Mouse (Mus musculus): ENCODE measurements around the gene Aurkb. TPM values are rescaled to one million over a fixed set of nuclear protein-coding genes. Genes with fewer than 3 reads are reported as not detected.

The Aurkb gene
- polyA plus RNA-seq, 1 experiment, result 20.3 TPM

DNA sequence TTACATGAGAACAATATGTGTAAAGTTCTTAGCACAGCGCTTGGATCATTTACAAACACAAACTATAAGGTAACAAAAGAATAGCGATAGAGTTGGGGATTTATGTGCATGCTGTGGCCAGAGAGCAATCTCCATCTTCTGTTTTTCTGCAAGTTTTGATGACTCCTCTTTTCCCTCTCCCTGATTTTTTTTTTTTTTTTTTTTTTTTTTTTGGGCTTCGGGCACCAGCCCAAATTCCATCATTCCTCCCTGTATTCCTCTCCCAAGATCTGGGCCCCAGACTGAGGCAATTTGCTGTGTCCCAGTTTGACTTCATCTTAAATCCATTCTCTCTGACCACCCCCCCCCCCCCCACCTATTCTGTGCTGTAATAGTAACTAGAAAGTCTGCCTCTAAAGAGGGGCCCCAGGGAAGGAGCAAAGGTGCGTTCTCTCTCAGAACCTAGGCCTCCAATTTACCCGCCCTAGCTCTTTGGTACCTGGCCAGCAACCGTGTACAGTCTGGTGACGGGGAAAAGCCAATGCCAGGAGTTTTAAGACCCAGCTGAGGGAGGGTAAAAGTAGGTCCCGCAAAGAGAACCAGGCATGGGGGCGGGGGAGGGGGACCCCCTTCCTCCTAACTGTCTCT lies 51.0 kb downstream of the Aurkb start:
- peaks cover 86% of the 10 kb centered on the region for H3K4me1 ChIP-seq (ENCODE audit: control insufficient read depth)
- peaks cover 25% of the 10 kb centered on the region for H3K36me3 ChIP-seq (ENCODE audit: control insufficient read depth)
- H3K9me3 ChIP-seq (ENCODE audit: control insufficient read depth, low read length), result no peaks in the 10 kb centered on the region
- H3K27me3 ChIP-seq (ENCODE audit: control insufficient read depth), result no peaks in the 10 kb centered on the region
- TF ChIP-seq TAL1 (IDR thresholded peaks at IDR 0.05; ENCODE audit: low read length) (no peak), GATA1 (IDR thresholded peaks at IDR 0.05; ENCODE audit: low read length) (no peak)
- peak overlapping the region; percentile 65 for H3K4me3 ChIP-seq (replicated peaks)

DNA sequence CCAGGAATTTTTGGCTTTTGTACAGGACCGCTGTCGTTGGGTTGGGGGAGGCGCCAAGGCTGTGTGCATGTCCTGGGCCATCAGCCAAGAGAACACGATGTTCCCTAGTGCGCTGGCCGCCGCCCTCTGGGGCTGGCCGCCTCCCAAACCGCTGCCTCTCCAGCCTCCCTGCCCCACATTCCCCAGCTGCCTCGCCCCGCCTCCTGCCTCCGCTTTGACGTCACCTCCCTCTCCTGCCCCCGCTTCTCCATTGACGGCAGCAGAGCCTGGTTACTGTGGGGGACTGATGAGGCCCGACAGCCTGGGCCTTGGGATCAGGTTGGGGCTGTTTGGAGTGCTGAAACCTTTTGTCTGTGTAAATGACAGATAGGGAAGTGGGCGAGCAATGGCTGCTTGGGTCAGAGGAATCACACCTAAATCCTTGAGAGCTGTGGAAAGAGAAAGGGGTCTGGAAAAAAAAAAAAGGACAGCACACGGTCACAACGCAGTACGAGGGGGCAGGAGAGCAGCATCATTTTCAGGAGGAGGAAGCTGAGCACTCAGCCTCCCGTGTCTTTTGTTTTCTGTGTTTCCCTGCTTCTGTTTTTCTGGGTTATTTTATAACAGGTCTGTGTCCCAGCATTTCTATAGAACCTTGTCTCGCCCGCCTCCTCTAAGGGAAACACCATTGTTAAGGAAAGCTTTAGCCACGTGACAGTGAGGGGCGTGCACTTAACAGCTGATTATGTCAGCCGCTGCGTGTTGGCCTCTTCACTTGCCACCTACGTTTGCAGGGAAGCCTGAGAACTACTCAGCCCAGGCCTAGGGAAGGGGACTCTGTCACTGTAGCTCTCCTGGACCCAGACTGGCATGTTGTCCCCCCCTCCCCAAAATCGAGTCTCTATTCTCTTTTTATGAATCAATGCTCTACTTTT lies 51.8 kb downstream of the Aurkb start:
- TF ChIP-seq GATA1 (IDR thresholded peaks at IDR 0.05; ENCODE audit: low read length), result no peak
- no peak for TF ChIP-seq TAL1 (IDR thresholded peaks at IDR 0.05; ENCODE audit: low read length)
- Histone ChIP-seq H3K27me3 (ENCODE audit: control insufficient read depth) (no peaks in the 10 kb centered on the region), H3K9me3 (ENCODE audit: control insufficient read depth, low read length) (no peaks in the 10 kb centered on the region), H3K4me3 (replicated peaks) (peak overlapping the region; percentile 65), H3K36me3 (ENCODE audit: control insufficient read depth) (peaks cover 25% of the 10 kb centered on the region), H3K4me1 (ENCODE audit: control insufficient read depth) (peaks cover 79% of the 10 kb centered on the region)

GRCm38 (mm10) chr11:69098039-69098761 lies 52.8 kb downstream of the Aurkb start:
- peaks cover 28% of the 10 kb centered on the region for H3K36me3 ChIP-seq (ENCODE audit: control insufficient read depth)
- no peak for TF ChIP-seq GATA1 (IDR thresholded peaks at IDR 0.05; ENCODE audit: low read length)
- no peak for TF ChIP-seq TAL1 (IDR thresholded peaks at IDR 0.05; ENCODE audit: low read length)
- no peaks in the 10 kb centered on the region for H3K27me3 ChIP-seq (ENCODE audit: control insufficient read depth)
- no peaks in the 10 kb centered on the region for H3K9me3 ChIP-seq (ENCODE audit: control insufficient read depth, low read length)
- H3K4me3 ChIP-seq (replicated peaks), result peak overlapping the region; percentile 65
- peaks cover 73% of the 10 kb centered on the region for H3K4me1 ChIP-seq (ENCODE audit: control insufficient read depth)

DNA sequence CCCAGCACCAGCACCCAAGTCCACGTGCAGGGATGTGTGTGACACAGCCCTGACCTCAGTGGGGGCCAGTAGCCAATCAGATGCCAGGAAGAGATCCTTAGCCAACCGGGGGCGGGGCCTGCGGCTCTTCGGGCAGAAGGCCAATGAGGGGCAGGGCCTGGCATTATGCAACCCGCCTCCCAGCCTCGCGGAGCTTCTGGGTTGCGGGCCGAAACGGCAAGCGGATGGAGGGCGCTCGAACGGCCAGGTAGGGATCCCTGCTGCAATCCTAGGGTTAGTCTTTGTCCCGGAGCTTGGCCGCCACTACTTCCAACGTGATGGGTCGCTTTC lies 53.3 kb downstream of the Aurkb start:
- TF ChIP-seq GATA1 (IDR thresholded peaks at IDR 0.05; ENCODE audit: low read length) (no peak), TAL1 (IDR thresholded peaks at IDR 0.05; ENCODE audit: low read length) (no peak)
- H3K27me3 ChIP-seq (ENCODE audit: control insufficient read depth), result no peaks in the 10 kb centered on the region
- no peaks in the 10 kb centered on the region for H3K9me3 ChIP-seq (ENCODE audit: control insufficient read depth, low read length)
- peaks cover 33% of the 10 kb centered on the region for H3K36me3 ChIP-seq (ENCODE audit: control insufficient read depth)
- peaks cover 70% of the 10 kb centered on the region for H3K4me1 ChIP-seq (ENCODE audit: control insufficient read depth)
- peak overlapping the region; percentile 65 for H3K4me3 ChIP-seq (replicated peaks)

- TF ChIP-seq TAL1 (IDR thresholded peaks at IDR 0.05; ENCODE audit: low read length), result no peak
- TF ChIP-seq GATA1 (IDR thresholded peaks at IDR 0.05; ENCODE audit: low read length), result no peak
- H3K9me3 ChIP-seq (ENCODE audit: control insufficient read depth, low read length), result no peaks in the 10 kb centered on the region
- H3K4me1 ChIP-seq (ENCODE audit: control insufficient read depth), result peaks cover 65% of the 10 kb centered on the region
- H3K4me3 ChIP-seq (replicated peaks), result peak overlapping the region; percentile 65
- peaks cover 39% of the 10 kb centered on the region for H3K36me3 ChIP-seq (ENCODE audit: control insufficient read depth)
- no peaks in the 10 kb centered on the region for H3K27me3 ChIP-seq (ENCODE audit: control insufficient read depth)
Observed at GRCm38 (mm10) chr11:69099177-69099914, 53.9 kb downstream of the Aurkb start.

GRCm38 (mm10) chr11:69099915-69100345 lies 54.5 kb downstream of the Aurkb start:
- H3K27me3 ChIP-seq (ENCODE audit: control insufficient read depth), result no peaks in the 10 kb centered on the region
- TF ChIP-seq TAL1 (IDR thresholded peaks at IDR 0.05; ENCODE audit: low read length) (no peak), GATA1 (IDR thresholded peaks at IDR 0.05; ENCODE audit: low read length) (no peak)

DNA sequence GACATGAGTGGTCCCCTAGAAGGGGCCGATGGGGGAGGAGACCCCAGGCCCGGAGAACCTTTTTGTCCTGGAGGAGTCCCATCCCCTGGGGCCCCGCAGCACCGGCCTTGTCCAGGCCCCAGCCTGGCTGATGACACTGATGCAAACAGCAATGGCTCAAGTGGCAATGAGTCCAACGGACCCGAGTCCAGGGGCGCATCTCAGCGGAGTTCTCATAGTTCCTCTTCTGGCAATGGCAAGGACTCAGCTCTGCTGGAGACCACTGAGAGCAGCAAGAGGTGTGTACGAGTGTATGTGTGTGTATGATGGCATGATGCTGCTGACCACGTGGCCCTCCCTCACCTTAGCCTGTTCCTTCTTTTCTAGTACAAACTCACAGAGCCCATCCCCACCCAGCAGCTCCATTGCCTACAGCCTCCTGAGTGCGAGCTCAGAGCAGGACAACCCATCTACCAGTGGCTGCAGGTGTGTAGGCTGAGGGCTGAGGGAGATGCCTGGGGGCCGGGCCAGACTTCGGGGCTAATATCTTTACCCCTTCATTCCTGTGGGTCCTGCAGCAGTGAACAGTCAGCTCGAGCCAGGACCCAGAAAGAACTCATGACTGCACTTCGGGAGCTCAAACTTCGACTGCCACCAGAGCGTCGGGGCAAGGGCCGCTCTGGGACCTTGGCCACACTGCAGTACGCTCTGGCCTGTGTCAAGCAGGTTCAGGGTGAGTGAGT lies 55.4 kb downstream of the Aurkb start:
- peaks cover 50% of the 10 kb centered on the region for H3K4me1 ChIP-seq (ENCODE audit: control insufficient read depth)
- TF ChIP-seq GATA1 (IDR thresholded peaks at IDR 0.05; ENCODE audit: low read length), result no peak
- TF ChIP-seq TAL1 (IDR thresholded peaks at IDR 0.05; ENCODE audit: low read length), result no peak
- H3K4me3 ChIP-seq (replicated peaks), result peak overlapping the region; percentile 65
- no peaks in the 10 kb centered on the region for H3K9me3 ChIP-seq (ENCODE audit: control insufficient read depth, low read length)
- peaks cover 54% of the 10 kb centered on the region for H3K36me3 ChIP-seq (ENCODE audit: control insufficient read depth)
- H3K27me3 ChIP-seq (ENCODE audit: control insufficient read depth), result no peaks in the 10 kb centered on the region

More at GRCm38 (mm10) chr11:69099915-69100345, 54.5 kb downstream of the Aurkb start:
- peaks cover 59% of the 10 kb centered on the region for H3K4me1 ChIP-seq (ENCODE audit: control insufficient read depth)
- H3K9me3 ChIP-seq (ENCODE audit: control insufficient read depth, low read length), result no peaks in the 10 kb centered on the region
- peak overlapping the region; percentile 65 for H3K4me3 ChIP-seq (replicated peaks)
- peaks cover 45% of the 10 kb centered on the region for H3K36me3 ChIP-seq (ENCODE audit: control insufficient read depth)

Other genes with a start within 250 kb of the Aurkb start
- gene Ndel1, start 173.8 kb upstream of the Aurkb start, polyA plus RNA-seq (2012), result 6.3 and 6.6 TPM in 2 replicates
- 0.01 TPM in 1 of 2 replicates, not detected in the other for gene Rnf222, start 157.1 kb upstream of the Aurkb start, polyA plus RNA-seq (2012)
- gene Rpl26, start 144.1 kb upstream of the Aurkb start, polyA plus RNA-seq (2012), result 7.0 and 11.1 TPM in 2 replicates
- gene Odf4, start 118.6 kb upstream of the Aurkb start, polyA plus RNA-seq (2012), result not detected in 2 replicates
- gene Arhgef15, start 88.2 kb upstream of the Aurkb start, polyA plus RNA-seq (2012), result not detected in 2 replicates
- gene Slc25a35, start 77.5 kb upstream of the Aurkb start, polyA plus RNA-seq (2012), result not detected in 2 replicates
- gene Rangrf, start 70.5 kb upstream of the Aurkb start, polyA plus RNA-seq (2012), result 0.13 and 0.15 TPM in 2 replicates
- gene Pfas, start 37.2 kb upstream of the Aurkb start, polyA plus RNA-seq (2012), result 0.78 and 0.81 TPM in 2 replicates
- 13.5 and 27.1 TPM in 2 replicates for gene Ctc1, start 29.7 kb upstream of the Aurkb start, polyA plus RNA-seq (2012)
- gene Borcs6, start 14.1 kb downstream of the Aurkb start, polyA plus RNA-seq (2012), result 2.0 and 2.4 TPM in 2 replicates
- gene Tmem107, start 25.2 kb downstream of the Aurkb start, polyA plus RNA-seq (2012), result 10.0 and 12.3 TPM in 2 replicates
- gene Vamp2, start 42.8 kb downstream of the Aurkb start, polyA plus RNA-seq (2012), result 7.9 and 9.1 TPM in 2 replicates
- gene Per1, start 49.6 kb downstream of the Aurkb start, polyA plus RNA-seq (2012), result 1.4 and 1.5 TPM in 2 replicates
- 0.05 TPM in 1 of 2 replicates, not detected in the other for gene Hes7, start 74.8 kb downstream of the Aurkb start, polyA plus RNA-seq (2012)
- gene 9130213A22Rik, start 76.9 kb downstream of the Aurkb start, polyA plus RNA-seq (2012), result not detected in 2 replicates
- gene Aloxe3, start 80.2 kb downstream of the Aurkb start, polyA plus RNA-seq (2012), result 0.01 TPM in 1 of 2 replicates, not detected in the other
- gene Alox12b, start 111.3 kb downstream of the Aurkb start, polyA plus RNA-seq (2012), result not detected in 2 replicates
- not detected in 2 replicates for gene Alox8, start 152.2 kb downstream of the Aurkb start, polyA plus RNA-seq (2012)
- not detected in 2 replicates for gene Gucy2e, start 191.4 kb downstream of the Aurkb start, polyA plus RNA-seq (2012)

Data from erythroblast, embryonic 14.5 days (primary cell).